Mouse (Mus musculus) midbrain, postnatal 0 days (tissue): ENCODE data around the gene Zfp113. TPM values are rescaled to one million over a fixed set of nuclear protein-coding genes. Genes with fewer than 3 reads are reported as not detected.

Source experiments
- ATAC-seq: fragments of 200-750 bp; cut with Nextera tagmentation; 2 replicates; pipeline ENCODE4 v1.8.0; 2017; ENCODE audit warnings: moderate number of reproducible peaks, mild to moderate bottlenecking, moderate TSS enrichment, moderate library complexity; ENCODE audit not compliant: low FRiP score
- DNase-seq: peaks from one replicate; pipeline ENCODE4 v3.0.0-alpha.2; 2015; ENCODE audit warnings: low spot score
- H3K27ac ChIP-seq: fragments of 300-500 bp; sonication (generic); 2 replicates; pipeline ENCODE4 v1.5.1; 2014; ENCODE audit warnings: low read depth, mild to moderate bottlenecking, low read length, mixed read lengths
- H3K27me3 ChIP-seq: fragments of 300-500 bp; sonication (generic); 2 replicates; pipeline ENCODE4 v1.6.1; 2014; ENCODE audit warnings: low read length, control low read depth, mixed read lengths; ENCODE audit not compliant: insufficient read depth
- H3K36me3 ChIP-seq: fragments of 300-500 bp; sonication (generic); 2 replicates; pipeline ENCODE4 v1.6.1; 2014; ENCODE audit warnings: low read length, control low read depth, mixed read lengths; ENCODE audit not compliant: insufficient read depth
- H3K4me1 ChIP-seq: fragments of 300-500 bp; sonication (generic); 2 replicates; pipeline ENCODE4 v1.6.1; 2014; ENCODE audit warnings: mild to moderate bottlenecking, control low read depth, antibody characterized with exemption, low read length, mixed read lengths; ENCODE audit not compliant: insufficient read depth
- H3K4me2 ChIP-seq: fragments of 300-500 bp; sonication (generic); 2 replicates; pipeline ENCODE4 v1.6.1; 2014; ENCODE audit warnings: low read depth, mild to moderate bottlenecking, low read length, mixed read lengths; ENCODE audit not compliant: poor library complexity, severe bottlenecking
- H3K4me3 ChIP-seq: fragments of 300-500 bp; sonication (generic); 2 replicates; pipeline ENCODE4 v1.5.1; 2014; ENCODE audit warnings: low read depth, mild to moderate bottlenecking, low read length, moderate library complexity
- H3K9ac ChIP-seq: fragments of 300-500 bp; sonication (generic); replicated peaks from 2 replicates; pipeline ENCODE4 v1.6.1; 2014; ENCODE audit warnings: mild to moderate bottlenecking, low read length, moderate library complexity, mixed read lengths; ENCODE audit not compliant: poor library complexity, severe bottlenecking
- H3K9me3 ChIP-seq: fragments of 300-500 bp; sonication (generic); 2 replicates; pipeline ENCODE4 v1.6.1; 2016; ENCODE audit warnings: low read length, control low read depth
- CTCF ChIP-seq: IDR thresholded peaks from 2 replicates; pipeline ENCODE4 v1.5.1; 2016; ENCODE audit warnings: antibody characterized with exemption, mild to moderate bottlenecking
- WGBS: fragments of 180-500 bp; shearing (Covaris S2); extraction: QIAGEN DNeasy Blood & Tissue Kit; methylation state at CpG from one replicate; pipeline ENCODE4 v1.1.7; 2014; 5-methylcytosine and 5-hydroxymethylcytosine counted together
- microRNA counts: library from miRNA; unstranded; fragments of <30 nt; microRNA quantifications from one replicate; lab custom pipeline; 2015
- microRNA-seq: library from miRNA; unstranded; fragments of <30 nt; microRNA quantifications from one replicate; pipeline ENCODE4, GENCODE M21; 2016; ENCODE audit warnings: borderline number of aligned reads
- polyA plus RNA-seq: library from polyadenylated mRNA; unstranded; fragments of >200 nt; fragmentation: Nextera tagmentation; extraction: Ambion mirVana; gene quantifications from 2 replicates; pipeline ENCODE4 v1.2.1, GENCODE M21; 2015
- total RNA-seq: library from RNA; depleted of rRNA; stranded (reverse); fragments of >200 nt; gene quantifications from 2 replicates; pipeline ENCODE4 v1.2.3, GENCODE M21; 2014; rRNA removed

Gene Zfp113
- total and polyA plus RNA-seq, 2 experiments from 2014 or later: 7.0 to 7.2 TPM

- no peak for ATAC-seq
- TF ChIP-seq CTCF: no peak
- Histone ChIP-seq H3K4me3 (no peak overlapping the region), H3K9me3 (no peaks in the 10 kb centered on the region), H3K4me2 (no peak overlapping the region), H3K27me3 (no peaks in the 10 kb centered on the region), H3K4me1 (no peaks in the 10 kb centered on the region), H3K9ac (no peak overlapping the region), H3K36me3 (peaks cover 26% of the 10 kb centered on the region), H3K27ac (no peak overlapping the region)
- DNase-seq: no peak
- WGBS: 62% methylated on average over 3 of the region's 3 CpGs
Observed at GRCm38 (mm10) chr5:138107130-138107529, 48.4 kb downstream of the Zfp113 start.

- ATAC-seq: no peak
- Histone ChIP-seq H3K9me3 (no peaks in the 10 kb centered on the region), H3K27me3 (no peaks in the 10 kb centered on the region), H3K36me3 (peaks cover 45% of the 10 kb centered on the region), H3K27ac (no peak overlapping the region), H3K4me3 (no peak overlapping the region), H3K4me1 (no peaks in the 10 kb centered on the region), H3K4me2 (no peak overlapping the region), H3K9ac (no peak overlapping the region)
- DNase-seq: no peak
- TF ChIP-seq CTCF: no peak
- WGBS: 95% methylated on average over 2 of the region's 2 CpGs
Observed at GRCm38 (mm10) chr5:138104976-138105375, 50.6 kb downstream of the Zfp113 start.

GRCm38 (mm10) chr5:138094474-138094873, 61.1 kb downstream of the Zfp113 start:
- Histone ChIP-seq H3K9me3 (no peaks in the 10 kb centered on the region), H3K27me3 (no peaks in the 10 kb centered on the region), H3K27ac (no peak overlapping the region), H3K9ac (no peak overlapping the region), H3K4me3 (no peak overlapping the region), H3K4me2 (no peak overlapping the region), H3K4me1 (no peaks in the 10 kb centered on the region), H3K36me3 (peaks cover 47% of the 10 kb centered on the region)
- ATAC-seq (no peak), DNase-seq (no peak)
- no peak for TF ChIP-seq CTCF
- 94% methylated on average over 6 of the region's 6 CpGs for WGBS

- Histone ChIP-seq H3K9ac (no peak overlapping the region), H3K36me3 (peaks cover 37% of the 10 kb centered on the region), H3K9me3 (no peaks in the 10 kb centered on the region), H3K27me3 (no peaks in the 10 kb centered on the region), H3K4me1 (no peaks in the 10 kb centered on the region), H3K4me3 (no peak overlapping the region), H3K27ac (no peak overlapping the region), H3K4me2 (no peak overlapping the region)
- WGBS: 97% methylated on average over 4 of the region's 4 CpGs
- no peak for DNase-seq
- TF ChIP-seq CTCF: no peak
- ATAC-seq: no peak
Observed at GRCm38 (mm10) chr5:138092771-138093170, 62.8 kb downstream of the Zfp113 start.

- H3K27me3 ChIP-seq: no peaks in the 10 kb centered on the region
- peaks cover 23% of the 10 kb centered on the region for H3K36me3 ChIP-seq
- no peak for ATAC-seq
- H3K9ac ChIP-seq: no peak overlapping the region
- no peaks in the 10 kb centered on the region; the same call in 1 of the 2 replicates for H3K4me1 ChIP-seq
- no peak for DNase-seq
- H3K4me2 ChIP-seq: no peak overlapping the region
- TF ChIP-seq CTCF: no peak
- H3K9me3 ChIP-seq: no peaks in the 10 kb centered on the region
- WGBS: 95% methylated on average over 5 of the region's 5 CpGs
- no peak overlapping the region for H3K4me3 ChIP-seq
- H3K27ac ChIP-seq: no peak overlapping the region
Observed at GRCm38 (mm10) chr5:138090737-138091136, 64.8 kb downstream of the Zfp113 start.

GRCm38 (mm10) chr5:138090271-138090670, 65.3 kb downstream of the Zfp113 start:
- Histone ChIP-seq H3K4me3 (no peak overlapping the region), H3K4me1 (no peaks in the 10 kb centered on the region; the same call in 1 of the 2 replicates), H3K27me3 (no peaks in the 10 kb centered on the region), H3K36me3 (peaks cover 23% of the 10 kb centered on the region), H3K4me2 (no peak overlapping the region), H3K9ac (no peak overlapping the region), H3K27ac (no peak overlapping the region), H3K9me3 (no peaks in the 10 kb centered on the region)
- DNase-seq: peak; percentile 4
- WGBS: 69% methylated on average over 3 of the region's 3 CpGs
- no peak for ATAC-seq
- TF ChIP-seq CTCF: peak; percentile 64

MicroRNA genes within 50 kb of the gene (microRNA counts, 519-probe panel; counts per million panel counts)
- 4,343 counts per million, percentile 86 among the panel's probes with 10 or more counts for microRNA mmu-miR-106b (lab: Ali Mortazavi, UCI)
- 5,190 counts per million, percentile 92 among the panel's probes with 10 or more counts for microRNA mmu-miR-25 (lab: Ali Mortazavi, UCI)
- 3,969 counts per million, percentile 81 among the panel's probes with 10 or more counts for microRNA mmu-miR-93 (lab: Ali Mortazavi, UCI)

Small RNA genes lying within 50 kb of the gene (microRNA-seq; reads per million reads assigned to microRNA genes)
- gene Mir106b (5,455 reads per million, percentile 90 among the genes with 10 or more reads in this experiment), gene Mir25 (301 reads per million, percentile 58 among the genes with 10 or more reads in this experiment), gene Mir93 (4,125 reads per million, percentile 87 among the genes with 10 or more reads in this experiment)

Other genes with a start within 250 kb of the Zfp113 start
- not detected in 2 replicates for gene Cyp3a13, start 234.1 kb downstream of the Zfp113 start, total RNA-seq
- not detected in 2 replicates for gene Cyp3a13, start 234.1 kb downstream of the Zfp113 start, polyA plus RNA-seq
- gene Gjc3, start 192.6 kb downstream of the Zfp113 start, total RNA-seq: 2.6 and 3.8 TPM in 2 replicates
- gene Gjc3, start 192.6 kb downstream of the Zfp113 start, polyA plus RNA-seq: 1.3 and 1.5 TPM in 2 replicates
- not detected in 2 replicates for gene Azgp1, start 174.2 kb downstream of the Zfp113 start, total RNA-seq
- gene Azgp1, start 174.2 kb downstream of the Zfp113 start, polyA plus RNA-seq: not detected in 2 replicates
- not detected in 2 replicates for gene Smok3a, start 134.5 kb downstream of the Zfp113 start, total RNA-seq
- not detected in 2 replicates for gene Smok3a, start 134.5 kb downstream of the Zfp113 start, polyA plus RNA-seq
- not detected in 2 replicates for gene Smok3b, start 134.3 kb downstream of the Zfp113 start, total RNA-seq
- not detected in 2 replicates for gene Smok3b, start 134.3 kb downstream of the Zfp113 start, polyA plus RNA-seq
- not detected in 2 replicates for gene Smok3c, start 102.5 kb downstream of the Zfp113 start, total RNA-seq
- gene Smok3c, start 102.5 kb downstream of the Zfp113 start, polyA plus RNA-seq: not detected in 2 replicates
- gene Zkscan1, start 70.7 kb downstream of the Zfp113 start, total RNA-seq: 40.4 and 45.3 TPM in 2 replicates
- gene Zkscan1, start 70.7 kb downstream of the Zfp113 start, polyA plus RNA-seq: 11.4 and 11.6 TPM in 2 replicates
- 20.7 and 22.1 TPM in 2 replicates for gene Zscan21, start 38.8 kb downstream of the Zfp113 start, total RNA-seq
- 54.3 and 57.1 TPM in 2 replicates for gene Zscan21, start 38.8 kb downstream of the Zfp113 start, polyA plus RNA-seq
- 50.9 and 54.3 TPM in 2 replicates for gene Cops6, start 5.3 kb upstream of the Zfp113 start, total RNA-seq
- gene Cops6, start 5.3 kb upstream of the Zfp113 start, polyA plus RNA-seq: 283 and 299 TPM in 2 replicates
- gene Ap4m1, start 16.3 kb upstream of the Zfp113 start, total RNA-seq: 60.8 and 62.6 TPM in 2 replicates
- 17.2 and 17.5 TPM in 2 replicates for gene Ap4m1, start 16.3 kb upstream of the Zfp113 start, polyA plus RNA-seq
- 27.8 and 31.0 TPM in 2 replicates for gene Mcm7, start 16.7 kb upstream of the Zfp113 start, total RNA-seq
- gene Mcm7, start 16.7 kb upstream of the Zfp113 start, polyA plus RNA-seq: 37.9 and 39.6 TPM in 2 replicates
- gene Taf6, start 31.7 kb upstream of the Zfp113 start, total RNA-seq: 61.1 and 90.3 TPM in 2 replicates
- 49.0 and 49.8 TPM in 2 replicates for gene Taf6, start 31.7 kb upstream of the Zfp113 start, polyA plus RNA-seq
- gene Cnpy4, start 31.7 kb upstream of the Zfp113 start, total RNA-seq: 11.7 and 14.0 TPM in 2 replicates
- gene Cnpy4, start 31.7 kb upstream of the Zfp113 start, polyA plus RNA-seq: 21.7 and 21.8 TPM in 2 replicates
- 15.6 and 16.2 TPM in 2 replicates for gene Mblac1, start 38.6 kb upstream of the Zfp113 start, total RNA-seq
- gene Mblac1, start 38.6 kb upstream of the Zfp113 start, polyA plus RNA-seq: 11.2 and 11.9 TPM in 2 replicates
- gene Nxpe5, start 70.2 kb upstream of the Zfp113 start, total RNA-seq: not detected in 2 replicates
- not detected in 2 replicates for gene Nxpe5, start 70.2 kb upstream of the Zfp113 start, polyA plus RNA-seq
- gene Lamtor4, start 99.7 kb upstream of the Zfp113 start, total RNA-seq: 59.1 and 79.6 TPM in 2 replicates
- 99.8 and 104 TPM in 2 replicates for gene Lamtor4, start 99.7 kb upstream of the Zfp113 start, polyA plus RNA-seq
- 73.1 and 79.2 TPM in 2 replicates for gene BC037034, start 108.3 kb upstream of the Zfp113 start, total RNA-seq
- 15.4 and 17.3 TPM in 2 replicates for gene BC037034, start 108.3 kb upstream of the Zfp113 start, polyA plus RNA-seq
- 0.71 and 1.4 TPM in 2 replicates for gene Gal3st4, start 117.1 kb upstream of the Zfp113 start, total RNA-seq
- gene Gal3st4, start 117.1 kb upstream of the Zfp113 start, polyA plus RNA-seq: 1.7 TPM in 2 replicates
- gene Gm43720, start 124.2 kb upstream of the Zfp113 start, total RNA-seq: 0.11 TPM in 1 of 2 replicates, not detected in the other
- 0.05 TPM in 1 of 2 replicates, not detected in the other for gene Gm43720, start 124.2 kb upstream of the Zfp113 start, polyA plus RNA-seq
- gene Gpc2, start 124.3 kb upstream of the Zfp113 start, total RNA-seq: 134 and 154 TPM in 2 replicates
- gene Gpc2, start 124.3 kb upstream of the Zfp113 start, polyA plus RNA-seq: 50.5 and 50.7 TPM in 2 replicates
- 22.5 and 33.2 TPM in 2 replicates for gene Stag3, start 124.5 kb upstream of the Zfp113 start, total RNA-seq
- 8.8 and 9.6 TPM in 2 replicates for gene Stag3, start 124.5 kb upstream of the Zfp113 start, polyA plus RNA-seq
- gene Pvrig, start 186.2 kb upstream of the Zfp113 start, total RNA-seq: 0.55 TPM in 1 of 2 replicates, not detected in the other
- gene Pvrig, start 186.2 kb upstream of the Zfp113 start, polyA plus RNA-seq: not detected in 2 replicates